Mouse (Mus musculus) hindlimb bud, embryonic 11.5 days (tissue): ENCODE data around the gene Elovl3.
"Not testable (repeated sequence)": the region's sequence is repeated elsewhere in the genome, so short reads cannot be mapped to it uniquely, and the experiment has no call there.

ENCODE experiments used
- DNase-seq: peaks from one replicate; pipeline ENCODE4 v3.0.0-alpha.2; 2012; ENCODE audit warnings: low read depth, low spot score; ENCODE audit errors: extremely low spot score

Gene Elovl3

GRCm38 (mm10) chr19:46135789-46136638 lies 4.3 kb downstream of the Elovl3 start:
- no peak for DNase-seq

- no peak for DNase-seq
These were observed 5.2 kb downstream of the Elovl3 start for GRCm38 (mm10) chr19:46136639-46137580.

- no peak for DNase-seq
These were observed 8.6 kb downstream of the Elovl3 start for GRCm38 (mm10) chr19:46140324-46140723.

GRCm38 (mm10) chr19:46141091-46141490 lies 9.4 kb downstream of the Elovl3 start:
- no peak for DNase-seq

GRCm38 (mm10) chr19:46147511-46148371 lies 16.0 kb downstream of the Elovl3 start, which contains the start of gene Pitx3:
Gene Pitx3, minus strand, starts transcription at chr19:46148326.
- DNase-seq, result no peak

- DNase-seq, result peak; percentile 49
These were observed 16.7 kb downstream of the Elovl3 start for GRCm38 (mm10) chr19:46148372-46148760.

GRCm38 (mm10) chr19:46149091-46149490 lies 17.4 kb downstream of the Elovl3 start:
- no peak for DNase-seq

- peak; percentile 94 for DNase-seq
These were observed 20.6 kb downstream of the Elovl3 start, which contains the start of gene Gbf1 for GRCm38 (mm10) chr19:46152127-46152803. Gene Gbf1, plus strand, starts transcription at chr19:46152509.

- DNase-seq, result no peak
These were observed 34.3 kb downstream of the Elovl3 start for GRCm38 (mm10) chr19:46165950-46166349.

- not testable (repeated sequence) for DNase-seq
These were observed 35.5 kb downstream of the Elovl3 start for GRCm38 (mm10) chr19:46167169-46167568.

GRCm38 (mm10) chr19:46169396-46169795 lies 37.7 kb downstream of the Elovl3 start:
- no peak for DNase-seq

- DNase-seq, result no peak
These were observed 38.2 kb downstream of the Elovl3 start for GRCm38 (mm10) chr19:46169913-46170312.

GRCm38 (mm10) chr19:46172541-46172940 lies 40.8 kb downstream of the Elovl3 start:
- no peak for DNase-seq

- DNase-seq, result no peak
These were observed 43.5 kb downstream of the Elovl3 start for GRCm38 (mm10) chr19:46175173-46175572.

- DNase-seq, result no peak
These were observed 45.3 kb downstream of the Elovl3 start for GRCm38 (mm10) chr19:46177046-46177445.

- no peak for DNase-seq
These were observed 48.6 kb downstream of the Elovl3 start for GRCm38 (mm10) chr19:46180274-46180673.

- DNase-seq, result no peak
These were observed 50.5 kb downstream of the Elovl3 start for GRCm38 (mm10) chr19:46182241-46182640.
